Mouse (Mus musculus): ENCODE measurements around the gene Clec4a3.
"Not testable (repeated sequence)": the region's sequence is repeated elsewhere in the genome, so short reads cannot be mapped to it uniquely, and the experiment has no call there.

Gene Clec4a3

DNA sequence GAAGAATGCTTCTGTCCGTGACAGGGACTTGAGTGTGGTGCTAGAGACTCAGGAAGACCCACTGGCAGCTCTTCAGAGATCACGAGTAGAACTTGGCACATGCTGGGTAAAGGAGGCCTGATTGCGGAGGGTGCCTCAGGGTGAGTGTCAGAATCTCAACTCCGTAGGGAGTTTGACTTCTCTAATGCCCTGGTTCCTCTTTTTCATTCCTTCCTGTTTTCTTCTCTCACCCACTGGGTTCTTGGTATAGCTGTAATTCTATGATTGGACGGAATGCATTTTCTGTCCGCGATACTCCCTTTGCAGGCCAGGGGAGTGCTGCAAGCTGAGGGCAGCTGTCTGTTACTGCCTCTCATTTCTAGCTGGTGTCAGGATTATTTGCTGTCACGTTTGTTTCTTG lies at the start of gene Clec4a3:
TSS of gene Clec4a3 (plus strand) at position 115 of the 400 bp plus-strand sequence.
- DNase-seq: no peak

DNA sequence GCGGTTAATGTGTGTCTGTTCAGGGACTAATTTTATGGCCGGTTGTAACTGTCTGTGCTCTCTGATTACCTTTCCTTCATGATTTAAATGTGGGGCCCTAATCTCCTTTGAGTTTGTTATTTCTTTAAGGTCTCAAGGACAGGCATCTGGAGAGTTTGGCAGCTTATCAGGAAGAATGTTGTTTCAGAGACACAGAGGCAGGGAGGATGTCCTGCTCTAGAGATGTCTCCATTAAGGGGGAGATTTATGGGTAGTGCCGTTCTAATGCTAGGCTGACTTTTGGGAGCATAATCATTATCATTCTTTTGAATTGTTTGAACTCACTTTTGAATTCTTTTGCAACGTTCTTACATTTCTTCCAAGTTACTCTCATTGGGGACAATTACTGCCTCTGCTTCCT lies 32.4 kb upstream of the Clec4a3 start:
- no peak for DNase-seq

DNA sequence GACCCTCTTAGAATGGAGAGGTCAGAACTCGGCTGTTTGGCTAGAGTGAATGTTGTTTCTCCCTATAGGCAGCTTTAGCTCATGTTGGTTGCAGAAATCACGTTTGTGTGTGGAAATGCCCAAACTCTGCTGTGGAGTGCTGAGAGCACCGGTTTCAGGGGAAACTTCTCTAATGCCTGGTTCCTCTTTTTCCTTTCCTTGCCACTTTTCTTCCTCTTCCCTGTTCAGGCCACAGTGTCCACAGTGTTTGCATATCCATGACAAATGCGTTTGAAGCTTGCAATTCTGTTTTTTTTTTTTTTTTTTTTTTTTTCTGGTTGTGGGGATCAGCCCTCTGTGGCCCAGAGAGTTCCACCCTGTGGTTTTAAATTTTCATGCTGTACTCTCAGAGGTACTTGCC lies 30.9 kb upstream of the Clec4a3 start, which contains the start of gene Clec4a1:
TSS of gene Clec4a1 (plus strand) at position 398 of the 400 bp plus-strand sequence.
- DNase-seq: no peak

DNA sequence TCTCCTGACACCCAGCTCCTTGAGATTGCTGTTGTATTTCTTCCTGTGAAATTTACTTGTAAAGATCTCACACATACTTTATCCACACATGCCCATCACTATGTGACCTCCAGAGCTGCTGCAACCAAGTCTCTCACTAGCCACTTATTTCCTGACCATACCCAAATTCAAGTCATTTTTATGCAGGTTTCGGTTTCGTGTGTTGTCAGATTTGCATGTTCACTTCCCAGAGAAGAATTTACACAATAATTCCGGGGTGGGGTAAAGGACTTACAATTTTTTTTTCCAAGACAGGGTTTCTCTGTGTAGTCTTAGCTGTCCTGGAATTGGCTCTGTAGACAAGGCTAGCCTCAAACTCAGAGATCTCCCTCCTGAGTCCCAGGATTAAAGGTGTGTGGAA lies 17.5 kb upstream of the Clec4a3 start:
- DNase-seq: no peak

DNA sequence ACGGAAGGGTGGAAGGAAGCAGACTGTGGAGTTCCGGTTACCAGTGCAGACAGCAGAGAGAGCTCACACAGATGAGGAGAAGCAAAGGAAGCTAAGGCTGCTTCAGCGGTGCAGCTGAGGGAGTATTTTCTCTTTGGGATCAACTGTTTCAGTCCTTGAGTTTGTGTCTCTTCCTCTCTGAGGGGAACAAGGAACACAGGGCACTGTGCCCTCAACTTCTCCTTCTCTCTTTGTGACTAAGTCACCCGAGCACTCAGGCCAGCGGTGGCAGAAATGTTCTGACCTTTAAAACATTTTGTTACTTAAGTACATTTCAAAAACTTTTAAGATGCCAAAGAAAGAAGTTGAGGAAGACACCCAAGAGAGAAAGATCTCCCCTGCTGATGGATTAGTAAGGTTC lies 12.7 kb upstream of the Clec4a3 start:
- no peak for DNase-seq

DNA sequence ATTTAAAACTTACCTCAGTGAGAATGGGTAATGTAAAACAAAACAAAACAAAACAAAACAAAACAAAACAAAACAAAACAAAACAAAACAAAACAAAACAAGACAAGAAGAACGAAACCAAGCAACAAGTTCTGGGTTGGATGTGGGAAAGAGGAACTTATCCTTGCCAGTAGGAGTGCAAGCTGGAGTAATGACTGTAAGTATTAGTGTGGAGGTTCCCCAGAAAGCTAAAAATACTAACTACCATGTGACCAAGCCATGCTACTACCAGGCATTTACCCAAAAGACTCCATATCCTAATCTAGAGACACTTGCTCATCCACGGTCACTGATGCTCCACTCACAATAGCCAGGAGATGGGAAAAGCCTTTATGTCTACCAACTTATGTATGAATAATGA lies 5.6 kb upstream of the Clec4a3 start:
- DNase-seq: no peak

DNA sequence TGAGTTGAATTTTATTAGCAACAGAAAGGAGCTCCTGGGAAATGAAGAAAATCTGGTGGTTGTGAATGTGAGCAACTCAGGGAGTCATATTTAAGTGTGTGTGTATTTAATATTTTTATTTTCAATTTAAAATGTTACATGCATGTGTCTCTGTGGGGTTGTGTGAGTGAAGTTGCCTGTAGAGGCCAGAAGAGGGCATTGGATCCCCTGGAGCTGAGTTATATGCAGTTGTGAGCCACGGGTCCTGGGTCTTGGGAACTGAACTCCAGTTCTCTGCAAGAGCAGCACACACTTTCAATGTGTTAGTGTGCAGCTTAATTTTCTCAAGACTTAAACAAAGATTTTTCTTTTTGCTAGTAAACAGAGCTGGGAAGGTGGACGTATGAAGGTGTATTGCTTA lies 12.2 kb downstream of the Clec4a3 start:
- no peak for DNase-seq

DNA sequence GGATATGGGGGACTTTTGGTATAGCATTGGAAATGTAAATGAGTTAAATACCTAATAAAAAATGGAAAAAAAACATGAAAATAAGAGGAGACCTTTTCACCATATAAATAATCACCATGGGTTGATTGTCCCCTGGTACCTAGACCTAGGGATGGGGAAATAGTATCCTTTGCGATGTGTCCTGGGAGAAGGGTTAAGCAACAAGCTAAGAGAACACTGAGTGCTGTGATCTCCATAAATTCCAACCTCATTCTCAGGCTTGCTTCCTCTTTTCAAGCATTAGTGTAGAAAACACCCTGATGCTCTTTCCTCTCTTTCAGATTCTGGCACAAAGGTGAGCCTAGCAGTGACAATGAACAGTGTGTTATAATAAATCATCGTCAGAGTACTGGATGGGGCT lies 16.7 kb downstream of the Clec4a3 start:
- DNase-seq: no peak

DNA sequence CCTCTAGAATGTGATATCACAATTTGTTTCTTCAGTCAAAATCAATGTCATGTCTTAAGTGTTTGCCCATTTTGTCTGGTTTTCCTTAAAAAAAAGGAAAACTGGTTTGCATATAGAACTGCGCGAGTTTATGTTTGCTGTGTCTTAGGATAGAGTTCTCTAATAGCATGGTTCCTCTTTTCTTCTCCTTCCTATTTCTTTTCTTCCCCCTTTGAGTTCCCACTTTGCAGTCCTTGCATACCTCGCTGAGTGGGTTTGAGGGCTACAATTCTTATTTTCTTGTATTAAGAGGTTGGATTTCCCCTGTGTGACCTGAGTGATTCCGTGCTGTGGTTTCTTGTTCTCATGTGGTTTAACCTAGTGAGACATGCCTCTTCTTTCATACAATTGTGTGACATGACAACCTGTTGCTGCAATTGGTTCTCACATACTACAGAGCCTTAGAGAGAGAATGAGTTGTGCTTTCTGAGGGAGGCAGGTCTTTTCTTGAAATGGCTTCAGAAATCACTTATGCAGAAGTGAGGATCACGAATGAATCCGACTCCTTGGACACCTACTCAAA lies 37.6 kb downstream of the Clec4a3 start, which contains the start of gene Clec4a4:
TSS of gene Clec4a4 (plus strand) at position 492 of the 562 bp plus-strand sequence.
- no peak for DNase-seq

DNA sequence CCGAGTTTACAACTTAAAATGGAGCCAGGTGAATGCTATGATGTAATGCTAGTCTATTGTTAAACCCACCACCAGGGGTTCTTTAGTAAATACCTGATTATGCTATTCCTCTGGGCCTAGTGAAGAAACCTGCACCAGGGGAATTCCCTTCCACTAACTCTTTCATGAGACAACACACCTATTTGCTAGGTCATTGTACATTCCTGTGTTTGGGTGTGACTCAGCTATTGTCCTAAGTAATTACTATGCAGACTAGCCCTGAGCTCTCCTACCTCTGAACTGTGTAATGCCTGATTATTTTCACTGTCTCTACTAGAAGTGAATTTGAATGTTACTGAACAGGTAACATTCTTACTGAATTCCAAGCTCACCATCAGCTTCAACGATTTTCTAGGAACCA lies 52.4 kb downstream of the Clec4a3 start:
- not testable (repeated sequence) for DNase-seq

DNA sequence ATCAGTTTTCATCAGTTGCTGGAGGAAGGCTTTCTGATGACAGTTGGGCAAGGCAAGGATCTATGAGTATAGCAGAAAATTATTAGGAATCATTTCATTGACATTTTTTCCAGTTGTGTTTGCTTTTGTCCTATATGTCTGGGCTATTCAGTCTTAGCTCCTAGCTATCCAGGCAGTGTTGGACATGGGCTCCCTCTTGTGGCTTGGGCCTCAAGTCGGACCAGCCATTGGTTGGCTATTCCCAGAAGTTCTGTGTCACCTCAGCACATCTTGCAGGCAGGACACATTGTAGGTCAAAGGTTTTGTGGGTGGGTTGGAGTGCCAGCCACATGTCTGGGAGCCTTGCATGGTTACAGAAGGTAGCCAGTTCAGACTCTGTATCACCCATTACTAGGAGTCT lies 53.3 kb downstream of the Clec4a3 start:
- DNase-seq: no peak
